Mouse (Mus musculus) cerebellum, adult 2 months (tissue): ENCODE measurements around the gene Diablo.

Experiments
- CTCF ChIP-seq: fragments of 200-500 bp; IDR thresholded peaks from 2 replicates; pipeline ENCODE4 v1.5.1; 2011; ENCODE audit warnings: low read depth, mild to moderate bottlenecking, control low read depth, low read length, moderate library complexity, borderline replicate concordance; ENCODE audit not compliant: insufficient read depth
- POLR2A ChIP-seq: fragments of 200-500 bp; IDR thresholded peaks from 2 replicates; pipeline ENCODE4 v1.6.1; 2011; ENCODE audit warnings: low read length, control low read depth, borderline replicate concordance; ENCODE audit not compliant: insufficient read depth

GRCm38 (mm10) chr5:123470784-123471400, 53.1 kb downstream of the Diablo start:
- no peak for TF ChIP-seq POLR2A
- no peak for TF ChIP-seq CTCF
